Mouse (Mus musculus) stomach, embryonic 14.5 days (tissue): ENCODE measurements around the gene Klk1b21. TPM values are rescaled to one million over a fixed set of nuclear protein-coding genes. Genes with fewer than 3 reads are reported as not detected.
"Not testable (repeated sequence)": the region's sequence is repeated elsewhere in the genome, so short reads cannot be mapped to it uniquely, and the experiment has no call there.

Experiments
- ATAC-seq: fragments of 200-750 bp; cut with Nextera tagmentation; 2 replicates; pipeline ENCODE4 v1.8.0; 2017; ENCODE audit warnings: low read depth, moderate TSS enrichment; ENCODE audit not compliant: insufficient number of reproducible peaks, insufficient read depth, low FRiP score
- H3K27ac ChIP-seq: fragments of 300-500 bp; sonication (generic); 2 replicates; pipeline ENCODE4 v1.5.1; 2014; ENCODE audit warnings: mild to moderate bottlenecking, low read length, moderate library complexity, mixed read lengths
- H3K27me3 ChIP-seq: fragments of 300-500 bp; sonication (generic); 2 replicates; pipeline ENCODE4 v1.6.1; 2014; ENCODE audit warnings: low read length, control low read depth, mixed read lengths; ENCODE audit not compliant: control insufficient read depth, insufficient read depth
- H3K36me3 ChIP-seq: fragments of 300-500 bp; sonication (generic); 2 replicates; pipeline ENCODE4 v1.6.1; 2014; ENCODE audit warnings: mild to moderate bottlenecking, control low read depth, low read length, moderate library complexity, mixed read lengths; ENCODE audit not compliant: control insufficient read depth, insufficient read depth
- H3K4me1 ChIP-seq: fragments of 300-500 bp; sonication (generic); 2 replicates; pipeline ENCODE4 v1.6.1; 2014; ENCODE audit warnings: low read length, control low read depth, mixed read lengths; ENCODE audit not compliant: control insufficient read depth, insufficient read depth
- H3K4me2 ChIP-seq: fragments of 300-500 bp; sonication (generic); replicated peaks from 2 replicates; pipeline ENCODE4 v1.6.1; 2014; ENCODE audit warnings: low read depth, low read length, control low read depth
- H3K4me3 ChIP-seq: fragments of 300-500 bp; sonication (generic); 2 replicates; pipeline ENCODE4 v1.5.1; 2014; ENCODE audit warnings: low read depth, low read length, control low read depth
- H3K9ac ChIP-seq: fragments of 300-500 bp; sonication (generic); replicated peaks from 2 replicates; pipeline ENCODE4 v1.6.1; 2014; ENCODE audit warnings: low read depth, mild to moderate bottlenecking, control low read depth, low read length, moderate library complexity, mixed read lengths
- H3K9me3 ChIP-seq: fragments of 300-500 bp; sonication (generic); 2 replicates; pipeline ENCODE4 v1.6.1; 2016; ENCODE audit warnings: low read depth, low read length, control low read depth; ENCODE audit not compliant: control insufficient read depth
- WGBS: fragments of 180-500 bp; shearing (Covaris S2); extraction: QIAGEN DNeasy Blood & Tissue Kit; methylation state at CpG from one replicate; pipeline ENCODE4 v1.1.7; 2014; 5-methylcytosine and 5-hydroxymethylcytosine counted together
- polyA plus RNA-seq: library from polyadenylated mRNA; unstranded; fragments of >200 nt; fragmentation: Nextera tagmentation; extraction: Ambion mirVana; gene quantifications from 2 replicates; pipeline ENCODE4 v1.2.1, GENCODE M21; 2014

Klk1b21 gene
- polyA plus RNA-seq: not detected in 2 replicates

GRCm38 (mm10) chr7:44102028-44102427, at the start of gene Klk1b21:
TSS of gene Klk1b21 (plus strand) at chr7:44102328.
- not testable (repeated sequence) for H3K9ac ChIP-seq, H3K27ac ChIP-seq, ATAC-seq, H3K27me3 ChIP-seq, H3K36me3 ChIP-seq, H3K9me3 ChIP-seq, H3K4me2 ChIP-seq, H3K4me1 ChIP-seq, H3K4me3 ChIP-seq
- 68% methylated on average over 3 of the region's 3 CpGs for WGBS

GRCm38 (mm10) chr7:44072117-44072516, 30.0 kb upstream of the Klk1b21 start:
- Histone ChIP-seq H3K4me2 (no peak overlapping the region), H3K36me3 (no peaks in the 10 kb centered on the region), H3K9ac (no peak overlapping the region), H3K4me1 (no peaks in the 10 kb centered on the region), H3K27ac (no peak overlapping the region), H3K9me3 (no peaks in the 10 kb centered on the region), H3K4me3 (no peak overlapping the region), H3K27me3 (no peaks in the 10 kb centered on the region)
- no peak for ATAC-seq
- WGBS: 82% methylated on average over 2 of the region's 2 CpGs

- no peak overlapping the region for H3K9ac ChIP-seq
- no peaks in the 10 kb centered on the region for H3K27me3 ChIP-seq
- 90% methylated on average over 1 of the region's 1 CpGs for WGBS
- no peaks in the 10 kb centered on the region for H3K4me1 ChIP-seq
- H3K4me2 ChIP-seq: no peak overlapping the region
- no peaks in the 10 kb centered on the region for H3K36me3 ChIP-seq
- H3K27ac ChIP-seq: no peak overlapping the region
- no peak for ATAC-seq
- H3K9me3 ChIP-seq: no peaks in the 10 kb centered on the region
- no peak overlapping the region for H3K4me3 ChIP-seq
Observed at GRCm38 (mm10) chr7:44077703-44078102, 24.4 kb upstream of the Klk1b21 start.

- H3K4me2 ChIP-seq: no peak overlapping the region
- no peaks in the 10 kb centered on the region for H3K4me1 ChIP-seq
- no peaks in the 10 kb centered on the region for H3K27me3 ChIP-seq
- no peak for ATAC-seq
- H3K9ac ChIP-seq: no peak overlapping the region
- 77% methylated on average over 1 of the region's 1 CpGs for WGBS
- no peaks in the 10 kb centered on the region for H3K36me3 ChIP-seq
- H3K9me3 ChIP-seq: no peaks in the 10 kb centered on the region
- H3K4me3 ChIP-seq: no peak overlapping the region
- H3K27ac ChIP-seq: no peak overlapping the region
Observed at GRCm38 (mm10) chr7:44096111-44096510, 6.0 kb upstream of the Klk1b21 start.

- Histone ChIP-seq H3K36me3 (no peaks in the 10 kb centered on the region), H3K4me3 (no peak within 1 kb of the TSS), H3K27me3 (no peaks in the 10 kb centered on the region), H3K4me1 (no peaks in the 10 kb centered on the region), H3K9me3 (no peaks in the 10 kb centered on the region), H3K27ac (no peak within 1 kb of the TSS), H3K4me2 (no peak within 1 kb of the TSS), H3K9ac (no peak within 1 kb of the TSS)
- no peak for ATAC-seq
- WGBS: 63% methylated on average over 4 of the region's 4 CpGs
Observed at GRCm38 (mm10) chr7:44112373-44112772, 10.2 kb downstream of the Klk1b21 start, which contains the start of gene Klk1b22. TSS of gene Klk1b22 (plus strand) at chr7:44112673.

- Histone ChIP-seq H3K4me3 (no peak overlapping the region), H3K9ac (no peak overlapping the region), H3K27ac (no peak overlapping the region), H3K27me3 (no peaks in the 10 kb centered on the region), H3K9me3 (no peaks in the 10 kb centered on the region), H3K36me3 (no peaks in the 10 kb centered on the region), H3K4me2 (no peak overlapping the region), H3K4me1 (no peaks in the 10 kb centered on the region)
- ATAC-seq: no peak
- WGBS: 90% methylated on average over 6 of the region's 6 CpGs
Observed at GRCm38 (mm10) chr7:44123445-44123844, 21.3 kb downstream of the Klk1b21 start.

- no peak within 1 kb of the TSS for H3K9ac ChIP-seq
- WGBS: 91% methylated on average over 3 of the region's 3 CpGs
Observed at GRCm38 (mm10) chr7:44136467-44136866, 34.3 kb downstream of the Klk1b21 start, which contains the start of gene Klk1b16. TSS of gene Klk1b16 (plus strand) at chr7:44136767.

More at GRCm38 (mm10) chr7:44136467-44136866, 34.3 kb downstream of the Klk1b21 start, which contains the start of gene Klk1b16:
- Histone ChIP-seq H3K27me3 (no peaks in the 10 kb centered on the region), H3K4me1 (no peaks in the 10 kb centered on the region), H3K9me3 (no peaks in the 10 kb centered on the region), H3K4me2 (no peak within 1 kb of the TSS), H3K4me3 (no peak within 1 kb of the TSS), H3K36me3 (no peaks in the 10 kb centered on the region), H3K27ac (no peak within 1 kb of the TSS)
- no peak for ATAC-seq

Other genes with a start within 250 kb of the Klk1b21 start
- gene Klk4, start 221.2 kb upstream of the Klk1b21 start, polyA plus RNA-seq: not detected in 2 replicates
- gene Klk15, start 168.6 kb upstream of the Klk1b21 start, polyA plus RNA-seq: not detected in 2 replicates
- gene Klk1b8, start 151.7 kb upstream of the Klk1b21 start, polyA plus RNA-seq: not detected in 2 replicates
- not detected in 2 replicates for gene Klk1b1, start 135.6 kb upstream of the Klk1b21 start, polyA plus RNA-seq
- gene Klk1b9, start 126.3 kb upstream of the Klk1b21 start, polyA plus RNA-seq: not detected in 2 replicates
- gene Klk1b11, start 106.5 kb upstream of the Klk1b21 start, polyA plus RNA-seq: not detected in 2 replicates
- not detected in 2 replicates for gene Klk1b26, start 90.2 kb upstream of the Klk1b21 start, polyA plus RNA-seq
- not detected in 2 replicates for gene Klk1b27, start 50.0 kb upstream of the Klk1b21 start, polyA plus RNA-seq
- gene Klk1b22, start 10.3 kb downstream of the Klk1b21 start, polyA plus RNA-seq: not detected in 2 replicates
- not detected in 2 replicates for gene Klk1b16, start 34.4 kb downstream of the Klk1b21 start, polyA plus RNA-seq
- gene Klk1b24, start 85.9 kb downstream of the Klk1b21 start, polyA plus RNA-seq: not detected in 2 replicates
- gene Klk1b3, start 95.9 kb downstream of the Klk1b21 start, polyA plus RNA-seq: not detected in 2 replicates
- gene Klk1b4, start 105.1 kb downstream of the Klk1b21 start, polyA plus RNA-seq: not detected in 2 replicates
- gene Klk1b5, start 113.6 kb downstream of the Klk1b21 start, polyA plus RNA-seq: not detected in 2 replicates
- 0.71 and 2.0 TPM in 2 replicates for gene Klk1, start 123.0 kb downstream of the Klk1b21 start, polyA plus RNA-seq
- gene Gm36864, start 133.8 kb downstream of the Klk1b21 start, polyA plus RNA-seq: not detected in 2 replicates
- 1.5 and 1.6 TPM in 2 replicates for gene 1700028J19Rik, start 144.4 kb downstream of the Klk1b21 start, polyA plus RNA-seq
- gene 2410002F23Rik, start 144.4 kb downstream of the Klk1b21 start, polyA plus RNA-seq: 123 and 143 TPM in 2 replicates
- 0.15 TPM in 1 of 2 replicates, not detected in the other for gene Acp4, start 155.1 kb downstream of the Klk1b21 start, polyA plus RNA-seq
- gene Gm15517, start 159.1 kb downstream of the Klk1b21 start, polyA plus RNA-seq: not detected in 2 replicates
- gene Clec11a, start 204.6 kb downstream of the Klk1b21 start, polyA plus RNA-seq: 4.2 and 4.9 TPM in 2 replicates
- 4.2 and 4.5 TPM in 2 replicates for gene Shank1, start 207.9 kb downstream of the Klk1b21 start, polyA plus RNA-seq